Mouse (Mus musculus) liver, embryonic 14.5 days (tissue): ENCODE data around the gene Mrpl33. TPM values are rescaled to one million over a fixed set of nuclear protein-coding genes. Genes with fewer than 3 reads are reported as not detected.

Experiments used
- ATAC-seq: fragments of 200-750 bp; cut with Nextera tagmentation; 2 replicates; pipeline ENCODE4 v1.8.0; 2017; ENCODE audit warnings: moderate number of reproducible peaks, mild to moderate bottlenecking, moderate library complexity; ENCODE audit not compliant: insufficient read depth
- DNase-seq, 3 experiments: peaks; one replicate each; pipeline ENCODE4 v3.0.0-alpha.2; 2012 to 2013; ENCODE audit warnings: low read depth in 3 of 3, low spot score in 3 of 3
- H3K27ac ChIP-seq: fragments of 300-500 bp; sonication (generic); 2 replicates; pipeline ENCODE4 v1.5.1; 2014; ENCODE audit warnings: moderate library complexity, mild to moderate bottlenecking, control low read depth, inconsistent platforms
- H3K27me3 ChIP-seq: fragments of 300-500 bp; sonication (generic); 2 replicates; pipeline ENCODE4 v1.6.1; 2014; ENCODE audit warnings: mild to moderate bottlenecking, low read length, moderate library complexity; ENCODE audit not compliant: control insufficient read depth, insufficient read depth
- H3K36me3 ChIP-seq: fragments of 300-500 bp; sonication (generic); replicated peaks from 2 replicates; pipeline ENCODE4 v1.6.1; 2014; ENCODE audit warnings: low read depth; ENCODE audit not compliant: control insufficient read depth, insufficient read depth
- H3K4me1 ChIP-seq, 2 experiments: fragments of 200-500 bp in 1 of 2; fragments of 300-500 bp in 1 of 2; sonication (generic) in 1 of 2; replicated peaks; 2 replicates each; pipeline ENCODE4 v1.6.1; 2012 to 2014; ENCODE audit warnings: antibody characterized with exemption in 1 of 2, inconsistent platforms in 1 of 2, low read length in 1 of 2; ENCODE audit not compliant: control insufficient read depth in 2 of 2, insufficient read depth in 2 of 2
- H3K4me2 ChIP-seq: fragments of 300-500 bp; sonication (generic); 2 replicates; pipeline ENCODE4 v1.6.1; 2014; ENCODE audit warnings: low read depth, mild to moderate bottlenecking, control low read depth, moderate library complexity
- H3K4me3 ChIP-seq, 2 experiments: fragments of 200-500 bp in 1 of 2; fragments of 300-500 bp in 1 of 2; sonication (generic) in 1 of 2; 2 replicates each; pipeline ENCODE4 v1.5.1; 2012 to 2014; ENCODE audit warnings: low read depth in 2 of 2, low read length in 2 of 2, mild to moderate bottlenecking in 2 of 2, control low read depth in 1 of 2, inconsistent platforms in 1 of 2, moderate library complexity in 1 of 2; ENCODE audit not compliant: insufficient read depth in 1 of 2
- H3K9ac ChIP-seq: fragments of 300-500 bp; sonication (generic); replicated peaks from 2 replicates; pipeline ENCODE4 v1.6.1; 2014; ENCODE audit warnings: mild to moderate bottlenecking, control low read depth, moderate library complexity
- H3K9me3 ChIP-seq: fragments of 300-500 bp; sonication (generic); 2 replicates; pipeline ENCODE4 v1.6.1; 2016; ENCODE audit warnings: low read length, mixed read lengths; ENCODE audit not compliant: control insufficient read depth
- CTCF ChIP-seq: IDR thresholded peaks from 2 replicates; pipeline ENCODE4 v1.5.1; 2016; ENCODE audit warnings: antibody characterized with exemption, low read depth, control low read depth
- EP300 ChIP-seq: IDR thresholded peaks from 2 replicates; pipeline ENCODE4 v1.6.1; 2016; ENCODE audit warnings: antibody characterized with exemption, low read depth
- WGBS: fragments of 180-500 bp; shearing (Covaris S2); extraction: QIAGEN DNeasy Blood & Tissue Kit; methylation state at CpG from one replicate; pipeline ENCODE4 v1.1.7; 2014; ENCODE audit not compliant: insufficient replicate concordance; 5-methylcytosine and 5-hydroxymethylcytosine counted together
- polyA plus RNA-seq, 2 experiments: library from polyadenylated mRNA; depleted of rRNA in 1 of 2; stranded (reverse) in 1 of 2; unstranded in 1 of 2; fragments of >200 nt; fragmentation: Nextera tagmentation in 1 of 2; extraction: Ambion mirVana in 1 of 2; gene quantifications; 2 replicates each; pipeline versions ENCODE4 v1.2.1 to v1.2.3; 2012 to 2014

Gene Mrpl33
- polyA plus RNA-seq (2012; rRNA removed) (57.8 and 80.0 TPM in 2 replicates), polyA plus RNA-seq (2014; fragmentation: Nextera tagmentation; extraction: Ambion mirVana) (211 and 219 TPM in 2 replicates)

GRCm38 (mm10) chr5:31596481-31597429 lies at the start of gene Mrpl33:
TSS of gene Mrpl33 (plus strand) at chr5:31596935.
- ATAC-seq: peak; percentile 33; the same call in 1 of the 2 replicates
- no peak within 1 kb of the TSS for H3K27ac ChIP-seq

GRCm38 (mm10) chr5:31559401-31559800 lies 37.3 kb upstream of the Mrpl33 start:
- no peak overlapping the region for H3K4me3 ChIP-seq
- no peak overlapping the region for H3K9ac ChIP-seq
- no peak for DNase-seq
- H3K36me3 ChIP-seq: peaks cover 5% of the 10 kb centered on the region; the same call in 1 of the 2 replicates
- TF ChIP-seq EP300: no peak
- no peak for TF ChIP-seq CTCF
- H3K4me2 ChIP-seq: no peak overlapping the region
- no peak overlapping the region for H3K27ac ChIP-seq
- no peak for ATAC-seq
- H3K27me3 ChIP-seq: no peaks in the 10 kb centered on the region
- H3K4me1 ChIP-seq: no peaks in the 10 kb centered on the region
- WGBS: 58% methylated on average over 1 of the region's 1 CpGs
- H3K9me3 ChIP-seq: no peaks in the 10 kb centered on the region

More at GRCm38 (mm10) chr5:31596481-31597429, at the start of gene Mrpl33:
- H3K36me3 ChIP-seq: no peaks in the 10 kb centered on the region
- TF ChIP-seq EP300 (no peak), CTCF (no peak)
- H3K4me2 ChIP-seq: peak within 1 kb of the TSS; percentile 53
- no peak within 1 kb of the TSS for H3K9ac ChIP-seq
- H3K9me3 ChIP-seq: no peaks in the 10 kb centered on the region
- H3K27me3 ChIP-seq: no peaks in the 10 kb centered on the region
- 6% methylated on average over 26 of the region's 26 CpGs for WGBS
- H3K4me1 ChIP-seq: peaks cover 0 to 5% of the 10 kb centered on the region in 2 experiments; a peak in 1 of 4 replicates
- no peak for DNase-seq
- H3K4me3 ChIP-seq: peak within 1 kb of the TSS; percentile 20 to 51

GRCm38 (mm10) chr5:31560352-31560751 lies 36.4 kb upstream of the Mrpl33 start:
- Histone ChIP-seq H3K27ac (no peak overlapping the region), H3K4me3 (no peak overlapping the region), H3K4me2 (no peak overlapping the region), H3K36me3 (peaks cover 3% of the 10 kb centered on the region; the same call in 1 of the 2 replicates), H3K4me1 (no peaks in the 10 kb centered on the region), H3K9ac (no peak overlapping the region), H3K9me3 (no peaks in the 10 kb centered on the region), H3K27me3 (no peaks in the 10 kb centered on the region)
- DNase-seq (no peak), ATAC-seq (no peak)
- 90% methylated on average over 2 of the region's 2 CpGs for WGBS
- TF ChIP-seq CTCF: no peak
- no peak for TF ChIP-seq EP300

GRCm38 (mm10) chr5:31562036-31562666 lies 34.6 kb upstream of the Mrpl33 start:
- Histone ChIP-seq H3K27ac (no peak overlapping the region), H3K9me3 (no peaks in the 10 kb centered on the region), H3K4me3 (no peak overlapping the region), H3K9ac (no peak overlapping the region), H3K4me2 (no peak overlapping the region), H3K27me3 (no peaks in the 10 kb centered on the region), H3K36me3 (no peaks in the 10 kb centered on the region), H3K4me1 (no peaks in the 10 kb centered on the region)
- TF ChIP-seq EP300 (no peak), CTCF (no peak)
- WGBS: 77% methylated on average over 7 of the region's 7 CpGs
- ATAC-seq (no peak), DNase-seq (no peak)

GRCm38 (mm10) chr5:31563496-31563895 lies 33.2 kb upstream of the Mrpl33 start:
- Histone ChIP-seq H3K9ac (no peak overlapping the region), H3K4me1 (no peaks in the 10 kb centered on the region), H3K27ac (no peak overlapping the region), H3K4me2 (no peak overlapping the region), H3K9me3 (no peaks in the 10 kb centered on the region), H3K36me3 (no peaks in the 10 kb centered on the region), H3K4me3 (no peak overlapping the region), H3K27me3 (no peaks in the 10 kb centered on the region)
- TF ChIP-seq EP300 (no peak), CTCF (peak; percentile 93)
- DNase-seq: peak; percentile 27 to 50 (median 33)
- ATAC-seq: no peak
- 9% methylated on average over 6 of the region's 6 CpGs for WGBS
